Mouse (Mus musculus) skeletal muscle tissue, adult 2 months (tissue): ENCODE data around the gene Bpifb6.
A peak's percentile ranks its signal among the peaks of the same experiment; 100 is the strongest.

ENCODE experiments used
- DNase-seq: peaks from one replicate; pipeline ENCODE4 v3.0.0-alpha.2; 2012; ENCODE audit warnings: low read depth, low spot score

The Bpifb6 gene

GRCm38 (mm10) chr2:153900088-153900487 is at the start of gene Bpifb6:
TSS of gene Bpifb6 (plus strand) at chr2:153900388.
- no peak for DNase-seq

- peak; percentile 8 for DNase-seq
Measured at GRCm38 (mm10) chr2:153851030-153851360, 49.2 kb upstream of the Bpifb6 start.

- DNase-seq, result no peak
Measured at GRCm38 (mm10) chr2:153853544-153853943, 46.6 kb upstream of the Bpifb6 start.

GRCm38 (mm10) chr2:153859581-153859980 is 40.6 kb upstream of the Bpifb6 start:
- no peak for DNase-seq

- no peak for DNase-seq
Measured at GRCm38 (mm10) chr2:153860315-153860714, 39.9 kb upstream of the Bpifb6 start.

- DNase-seq, result no peak
Measured at GRCm38 (mm10) chr2:153860715-153861114, 39.5 kb upstream of the Bpifb6 start.

GRCm38 (mm10) chr2:153861960-153862359 is 38.2 kb upstream of the Bpifb6 start:
- DNase-seq, result no peak

- DNase-seq, result no peak
Measured at GRCm38 (mm10) chr2:153870984-153871383, 29.2 kb upstream of the Bpifb6 start, which contains the start of gene Sun5. TSS of gene Sun5 (minus strand) at chr2:153871084.

GRCm38 (mm10) chr2:153874745-153875144 is 25.4 kb upstream of the Bpifb6 start, which contains the start of gene Bpifb2:
TSS of gene Bpifb2 (plus strand) at chr2:153875045.
- DNase-seq, result no peak

- no peak for DNase-seq
Measured at GRCm38 (mm10) chr2:153899111-153899510, 1.1 kb upstream of the Bpifb6 start.

GRCm38 (mm10) chr2:153902726-153903125 is 2.5 kb downstream of the Bpifb6 start:
- no peak for DNase-seq

- no peak for DNase-seq
Measured at GRCm38 (mm10) chr2:153906626-153907025, 6.4 kb downstream of the Bpifb6 start.

- DNase-seq, result peak; percentile 18
Measured at GRCm38 (mm10) chr2:153914151-153914550, 14.0 kb downstream of the Bpifb6 start.

GRCm38 (mm10) chr2:153917930-153918329 is 17.7 kb downstream of the Bpifb6 start, which contains the start of gene Bpifb3:
TSS of gene Bpifb3 (plus strand) at chr2:153918230.
- no peak for DNase-seq

GRCm38 (mm10) chr2:153921246-153921645 is 21.1 kb downstream of the Bpifb6 start:
- DNase-seq, result no peak

GRCm38 (mm10) chr2:153929871-153930413 is 29.8 kb downstream of the Bpifb6 start:
- DNase-seq, result peak; percentile 7

- no peak for DNase-seq
Measured at GRCm38 (mm10) chr2:153931125-153931524, 30.9 kb downstream of the Bpifb6 start.

- DNase-seq, result no peak
Measured at GRCm38 (mm10) chr2:153933311-153933710, 33.1 kb downstream of the Bpifb6 start.

GRCm38 (mm10) chr2:153935348-153935747 is 35.2 kb downstream of the Bpifb6 start:
- no peak for DNase-seq

GRCm38 (mm10) chr2:153937843-153938242 is 37.7 kb downstream of the Bpifb6 start, which contains the start of gene Bpifb4:
TSS of gene Bpifb4 (plus strand) at chr2:153938212.
- DNase-seq, result no peak

GRCm38 (mm10) chr2:153943537-153943936 is 43.3 kb downstream of the Bpifb6 start:
- DNase-seq, result no peak

GRCm38 (mm10) chr2:153944567-153944966 is 44.4 kb downstream of the Bpifb6 start:
- no peak for DNase-seq

GRCm38 (mm10) chr2:153952897-153953296 is 52.7 kb downstream of the Bpifb6 start:
- no peak for DNase-seq

GRCm38 (mm10) chr2:153953836-153954235 is 53.6 kb downstream of the Bpifb6 start:
- no peak for DNase-seq
